Mouse (Mus musculus) G1E-ER4 (cell line): ENCODE results near the gene Scrt2. TPM values are rescaled to one million over a fixed set of nuclear protein-coding genes. Genes with fewer than 3 reads are reported as not detected.

Experiments used
- GATA1 ChIP-seq: IDR thresholded peaks from one replicate; pipeline ENCODE4 v1.8.0; 2012; ENCODE audit warnings: low read length, inconsistent platforms
- polyA plus RNA-seq: library from polyadenylated mRNA; stranded (reverse); fragments of >175 nt; gene quantifications from 2 replicates; pipeline ENCODE4 v1.2.3, GENCODE M21; 2012

Gene Scrt2
- polyA plus RNA-seq = not detected in 2 replicates

GRCm38 (mm10) chr2:152080685-152081541 lies at the start of gene Scrt2:
TSS of gene Scrt2 (plus strand) at chr2:152081529.
- TF ChIP-seq GATA1 = no peak

DNA sequence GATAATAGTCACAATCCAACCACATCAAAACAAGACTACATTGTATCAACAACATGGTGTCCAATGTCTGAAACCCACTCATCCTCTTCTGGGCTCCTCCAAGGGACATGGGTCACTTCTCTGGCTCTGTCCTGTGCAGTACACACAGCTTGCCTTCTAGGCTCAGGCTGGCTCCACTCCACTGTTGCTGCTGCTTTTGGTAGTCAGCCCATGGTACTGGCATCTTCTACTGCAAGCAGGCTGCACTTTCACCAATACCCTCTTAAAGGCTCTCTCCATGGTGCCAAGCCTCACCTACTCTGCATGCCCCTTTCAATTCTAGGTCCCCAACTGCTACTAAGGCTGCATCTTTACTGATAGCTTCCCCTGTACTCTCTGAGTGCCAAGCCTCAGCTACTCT lies 41.2 kb upstream of the Scrt2 start:
- TF ChIP-seq GATA1 = no peak

DNA sequence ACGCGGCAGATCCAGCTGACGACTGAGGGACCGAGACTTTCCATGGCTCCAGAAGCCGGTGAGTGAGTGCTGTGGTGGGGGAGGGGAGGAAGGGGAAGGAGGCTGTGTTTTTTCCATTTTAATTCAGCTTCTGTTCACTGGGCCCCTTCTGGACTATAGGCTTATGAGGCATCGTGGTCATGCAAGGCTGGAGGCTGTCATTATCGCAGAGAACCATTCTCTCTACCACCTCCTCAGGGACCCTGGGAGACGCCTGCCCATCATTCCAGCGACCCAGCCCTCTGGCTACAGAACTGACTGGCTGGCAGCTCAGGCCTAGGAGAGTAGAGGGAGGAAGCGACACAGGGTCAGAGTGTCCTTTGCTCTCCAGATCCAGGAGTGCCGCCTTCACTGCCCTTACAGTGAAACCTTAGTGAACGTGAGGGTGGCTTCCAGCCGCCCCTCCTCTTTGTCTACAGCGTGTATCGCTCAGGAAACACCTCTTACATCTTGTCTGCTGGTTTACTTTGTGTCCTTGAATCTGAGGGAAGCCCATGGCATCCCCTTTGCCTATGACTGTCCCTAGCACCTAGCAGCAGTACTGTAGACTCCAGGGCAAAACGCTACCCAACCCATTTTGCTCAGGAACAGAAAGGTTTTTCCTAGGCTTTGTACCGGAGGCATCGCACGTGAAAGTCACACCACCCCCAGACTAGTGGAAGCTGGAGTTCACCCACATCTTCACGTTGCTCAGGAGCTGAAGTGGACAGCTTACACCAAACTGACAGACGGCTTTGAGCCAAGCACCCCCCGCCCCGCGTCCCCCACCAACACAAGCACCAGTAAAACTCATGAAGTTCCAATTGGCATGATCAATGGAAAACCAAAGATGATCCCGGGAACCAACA lies 34.0 kb upstream of the Scrt2 start:
- TF ChIP-seq GATA1 = no peak

GRCm38 (mm10) chr2:152048003-152048980 lies 33.0 kb upstream of the Scrt2 start:
- no peak for TF ChIP-seq GATA1

GRCm38 (mm10) chr2:152048981-152049441 lies 32.3 kb upstream of the Scrt2 start:
- no peak for TF ChIP-seq GATA1

GRCm38 (mm10) chr2:152049611-152050270 lies 31.6 kb upstream of the Scrt2 start:
- TF ChIP-seq GATA1 = no peak

- TF ChIP-seq GATA1 = no peak
These were observed 31.0 kb upstream of the Scrt2 start for GRCm38 (mm10) chr2:152050316-152050715.

GRCm38 (mm10) chr2:152051985-152052384 lies 29.3 kb upstream of the Scrt2 start:
- no peak for TF ChIP-seq GATA1

GRCm38 (mm10) chr2:152055406-152055805 lies 25.9 kb upstream of the Scrt2 start:
- no peak for TF ChIP-seq GATA1

DNA sequence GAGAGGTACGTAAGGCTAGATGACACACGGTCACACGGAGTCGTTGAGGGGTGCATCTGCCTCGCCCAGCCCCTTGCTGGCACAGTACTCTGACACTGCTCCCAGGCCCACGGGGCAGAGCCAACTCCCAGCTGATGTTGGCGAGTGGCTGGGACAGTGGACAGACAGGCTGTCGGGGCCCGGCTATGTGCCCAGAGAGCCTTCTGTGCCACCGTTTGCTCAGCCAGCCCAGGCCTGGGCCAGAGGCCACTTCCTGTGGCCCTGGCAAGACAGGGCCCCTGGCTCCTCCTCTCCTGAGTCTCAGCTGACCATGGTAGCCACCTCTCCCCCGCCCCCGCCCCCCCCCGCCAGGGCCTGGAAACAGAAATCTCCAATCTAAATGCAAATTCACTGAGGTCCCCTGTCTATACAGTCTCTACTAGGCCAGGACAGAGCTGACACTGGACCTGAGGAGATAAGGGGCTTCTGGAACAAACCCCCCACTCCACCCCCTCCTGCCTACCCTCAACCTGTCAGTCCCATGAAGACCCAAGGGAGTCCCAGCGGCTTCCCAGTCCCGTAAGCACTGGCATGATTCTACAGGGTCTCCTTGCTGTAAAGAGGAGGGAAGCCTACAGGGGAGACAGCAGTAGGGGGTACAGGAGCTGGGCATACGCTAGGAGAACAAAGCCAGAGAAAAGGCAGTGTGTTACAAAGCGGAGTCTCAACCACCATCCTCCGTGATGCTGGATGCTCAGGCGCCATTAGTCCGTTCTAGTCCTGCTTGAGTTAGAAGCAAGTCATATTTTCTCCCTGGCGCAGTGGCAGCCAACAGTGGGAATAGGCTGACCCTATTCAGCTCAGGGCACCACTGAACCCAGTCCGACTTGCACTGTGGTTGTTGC lies 24.7 kb upstream of the Scrt2 start:
- TF ChIP-seq GATA1 = no peak

GRCm38 (mm10) chr2:152057252-152057563 lies 24.1 kb upstream of the Scrt2 start:
- no peak for TF ChIP-seq GATA1

GRCm38 (mm10) chr2:152068660-152069433 lies 12.5 kb upstream of the Scrt2 start:
- TF ChIP-seq GATA1 = no peak

DNA sequence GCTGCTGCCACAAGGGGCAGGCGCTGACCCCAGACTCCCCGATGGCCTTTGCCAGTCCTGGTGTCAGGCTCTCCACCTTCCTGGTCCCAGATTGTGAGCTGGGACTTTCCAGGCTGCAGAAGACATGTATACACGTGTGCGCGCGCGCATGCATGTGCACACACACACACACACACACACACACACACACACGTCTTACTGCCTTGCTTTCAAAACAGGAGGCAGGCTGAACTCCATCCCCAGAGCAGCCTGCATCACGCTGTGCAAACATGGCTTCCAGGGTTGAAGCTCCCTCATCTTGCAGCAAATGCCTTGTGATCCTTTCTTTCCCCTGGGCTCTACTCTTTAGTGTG lies 11.9 kb upstream of the Scrt2 start:
- TF ChIP-seq GATA1 = no peak
